Mouse (Mus musculus) neural tube, embryonic 14.5 days (tissue): ENCODE results near the gene Klk1b4. TPM values are rescaled to one million over a fixed set of nuclear protein-coding genes. Genes with fewer than 3 reads are reported as not detected.
"Not testable (repeated sequence)": the region's sequence is repeated elsewhere in the genome, so short reads cannot be mapped to it uniquely, and the experiment has no call there.

Experiments
- ATAC-seq: fragments of 200-750 bp; cut with Nextera tagmentation; 2 replicates; pipeline ENCODE4 v1.8.0; 2017; ENCODE audit warnings: low read depth, mild to moderate bottlenecking, moderate TSS enrichment, moderate library complexity
- H3K27ac ChIP-seq: fragments of 300-500 bp; sonication (generic); 2 replicates; pipeline ENCODE4 v1.5.1; 2014; ENCODE audit warnings: low read depth, mild to moderate bottlenecking, control low read depth, low read length, moderate library complexity, mixed read lengths
- H3K27me3 ChIP-seq: fragments of 300-500 bp; sonication (generic); 2 replicates; pipeline ENCODE4 v1.6.1; 2014; ENCODE audit warnings: low read length; ENCODE audit not compliant: control insufficient read depth, insufficient read depth
- H3K36me3 ChIP-seq: fragments of 300-500 bp; sonication (generic); 2 replicates; pipeline ENCODE4 v1.6.1; 2014; ENCODE audit warnings: low read length, mixed read lengths; ENCODE audit not compliant: control insufficient read depth, insufficient read depth
- H3K4me1 ChIP-seq: fragments of 300-500 bp; sonication (generic); 2 replicates; pipeline ENCODE4 v1.6.1; 2014; ENCODE audit warnings: low read length; ENCODE audit not compliant: control insufficient read depth, insufficient read depth
- H3K4me2 ChIP-seq: fragments of 300-500 bp; sonication (generic); 2 replicates; pipeline ENCODE4 v1.6.1; 2014; ENCODE audit warnings: mild to moderate bottlenecking, low read depth, low read length, control low read depth
- H3K4me3 ChIP-seq: fragments of 300-500 bp; sonication (generic); 2 replicates; pipeline ENCODE4 v1.5.1; 2014; ENCODE audit warnings: low read depth, low read length, control low read depth, mixed read lengths
- H3K9ac ChIP-seq: fragments of 300-500 bp; sonication (generic); replicated peaks from 2 replicates; pipeline ENCODE4 v1.6.1; 2014; ENCODE audit warnings: low read depth, mild to moderate bottlenecking, control low read depth, low read length, mixed read lengths
- H3K9me3 ChIP-seq: fragments of 300-500 bp; sonication (generic); 2 replicates; pipeline ENCODE4 v1.6.1; 2016; ENCODE audit warnings: low read length; ENCODE audit not compliant: control insufficient read depth
- WGBS: fragments of 180-500 bp; shearing (Covaris S2); extraction: QIAGEN DNeasy Blood & Tissue Kit; methylation state at CpG from one replicate; pipeline ENCODE4 v1.1.7; 2014; 5-methylcytosine and 5-hydroxymethylcytosine counted together
- polyA plus RNA-seq: library from polyadenylated mRNA; unstranded; fragments of >200 nt; fragmentation: Nextera tagmentation; extraction: Ambion mirVana; gene quantifications from 2 replicates; pipeline ENCODE4 v1.2.1, GENCODE M21; 2014

Klk1b4 gene
- polyA plus RNA-seq, 1 experiment from 2014 or later: not detected

DNA sequence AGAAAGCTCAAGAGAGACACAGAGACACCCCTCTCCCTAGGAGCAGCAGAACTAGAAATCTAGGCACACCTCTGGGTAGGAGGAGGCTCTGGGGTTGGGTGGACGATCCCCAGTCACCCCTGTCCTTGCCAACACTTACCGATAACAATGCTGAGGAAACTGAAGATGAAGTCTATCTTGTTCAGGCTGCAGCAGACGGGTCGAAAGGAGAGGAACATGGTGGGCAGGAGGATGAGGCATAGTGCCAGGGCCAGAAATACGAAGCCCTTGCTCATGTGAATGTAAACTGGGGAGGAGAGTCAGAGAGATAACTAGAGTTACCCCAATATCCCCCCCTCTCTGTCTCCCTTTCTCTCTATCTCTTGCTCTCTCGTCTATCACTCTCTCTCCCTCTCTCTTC is 15.1 kb downstream of the Klk1b4 start:
- not testable (repeated sequence) for H3K27me3 ChIP-seq, H3K36me3 ChIP-seq, H3K27ac ChIP-seq, H3K4me3 ChIP-seq, H3K9me3 ChIP-seq, ATAC-seq, H3K4me2 ChIP-seq, H3K9ac ChIP-seq, H3K4me1 ChIP-seq
- 85% methylated on average over 6 of the region's 6 CpGs for WGBS

GRCm38 (mm10) chr7:44225076-44225475 is 17.8 kb downstream of the Klk1b4 start, which contains the start of gene Klk1:
Klk1 (plus strand) TSS chr7:44225360.
- Histone ChIP-seq H3K9me3 (no peaks in the 10 kb centered on the region), H3K9ac (no peak within 1 kb of the TSS), H3K4me2 (no peak within 1 kb of the TSS), H3K36me3 (no peaks in the 10 kb centered on the region), H3K27me3 (no peaks in the 10 kb centered on the region), H3K4me3 (no peak within 1 kb of the TSS), H3K27ac (no peak within 1 kb of the TSS), H3K4me1 (no peaks in the 10 kb centered on the region)
- no peak for ATAC-seq
- WGBS: 64% methylated on average over 1 of the region's 1 CpGs

DNA sequence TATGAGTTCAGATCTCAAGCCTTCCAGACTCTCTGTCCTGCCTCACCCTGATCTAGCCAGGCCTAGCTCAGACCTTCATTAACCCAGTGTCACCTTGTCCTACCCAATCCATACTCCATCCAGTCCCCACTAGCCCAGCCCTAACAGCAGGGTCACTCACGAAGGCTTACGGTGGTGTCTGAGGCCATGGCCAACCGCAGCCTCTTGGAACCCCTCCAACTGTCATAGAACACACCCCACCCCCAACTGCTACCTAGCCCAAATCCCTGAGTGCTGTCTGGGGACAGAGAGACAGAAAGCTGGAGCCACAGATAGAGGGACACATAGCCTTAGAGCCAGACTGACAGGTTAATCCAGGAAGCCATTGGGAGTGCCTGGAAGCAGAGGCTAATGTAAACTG is 28.7 kb downstream of the Klk1b4 start, which contains the start of gene Gm36864:
Gm36864 (plus strand) TSS at position 269 of the 400 bp plus-strand sequence.
- H3K36me3 ChIP-seq: no peaks in the 10 kb centered on the region
- no peak within 1 kb of the TSS for H3K4me2 ChIP-seq
- H3K9ac ChIP-seq: no peak within 1 kb of the TSS
- H3K9me3 ChIP-seq: no peaks in the 10 kb centered on the region
- no peaks in the 10 kb centered on the region for H3K27me3 ChIP-seq
- no peak within 1 kb of the TSS for H3K4me3 ChIP-seq
- H3K27ac ChIP-seq: no peak within 1 kb of the TSS
- no peak for ATAC-seq
- no peaks in the 10 kb centered on the region for H3K4me1 ChIP-seq
- WGBS: 81% methylated on average over 3 of the region's 3 CpGs

GRCm38 (mm10) chr7:44239913-44240312 is 32.7 kb downstream of the Klk1b4 start:
- WGBS: 62% methylated on average over 2 of the region's 2 CpGs

GRCm38 (mm10) chr7:44240712-44241111 is 33.5 kb downstream of the Klk1b4 start:
- H3K36me3 ChIP-seq: no peaks in the 10 kb centered on the region
- ATAC-seq: no peak
- WGBS: 65% methylated on average over 1 of the region's 1 CpGs

More at GRCm38 (mm10) chr7:44239913-44240312, 32.7 kb downstream of the Klk1b4 start:
- Histone ChIP-seq H3K27ac (no peak overlapping the region), H3K4me2 (no peak overlapping the region), H3K36me3 (no peaks in the 10 kb centered on the region), H3K4me3 (no peak overlapping the region), H3K9me3 (no peaks in the 10 kb centered on the region), H3K27me3 (no peaks in the 10 kb centered on the region), H3K4me1 (no peaks in the 10 kb centered on the region), H3K9ac (no peak overlapping the region)
- ATAC-seq: no peak

DNA sequence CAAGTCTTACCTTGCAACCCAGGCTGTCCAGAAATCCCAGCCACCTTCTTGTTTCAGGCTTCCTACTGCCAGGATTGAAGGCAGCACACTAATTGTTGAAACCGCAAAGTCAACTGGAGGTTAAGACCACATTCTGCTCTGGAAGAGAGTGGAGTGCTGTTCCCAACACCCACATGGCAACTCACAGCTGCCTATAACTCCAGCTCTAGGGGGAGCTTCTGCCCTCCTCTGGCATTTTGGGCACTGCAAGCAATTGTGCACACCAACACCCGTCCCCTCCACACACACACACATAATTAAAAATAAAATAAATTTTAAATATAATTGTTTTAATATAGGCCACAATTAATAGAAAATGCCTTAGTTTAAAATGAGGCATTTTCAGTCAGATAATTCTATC is 33.9 kb downstream of the Klk1b4 start:
- no peak overlapping the region for H3K4me3 ChIP-seq
- H3K4me2 ChIP-seq: no peak overlapping the region
- no peaks in the 10 kb centered on the region for H3K9me3 ChIP-seq
- no peaks in the 10 kb centered on the region for H3K36me3 ChIP-seq
- H3K9ac ChIP-seq: no peak overlapping the region
- 66% methylated on average over 2 of the region's 2 CpGs for WGBS
- 0 out of 2 replicates have a peak, but pooled peaks cover 4% of the 10 kb centered on the region for H3K4me1 ChIP-seq
- no peaks in the 10 kb centered on the region for H3K27me3 ChIP-seq
- ATAC-seq: no peak
- H3K27ac ChIP-seq: no peak overlapping the region

More at GRCm38 (mm10) chr7:44240712-44241111, 33.5 kb downstream of the Klk1b4 start:
- H3K27ac ChIP-seq: no peak overlapping the region
- 0 out of 2 replicates have a peak, but pooled peaks cover 4% of the 10 kb centered on the region for H3K4me1 ChIP-seq
- no peaks in the 10 kb centered on the region for H3K27me3 ChIP-seq
- H3K4me3 ChIP-seq: no peak overlapping the region
- H3K9me3 ChIP-seq: no peaks in the 10 kb centered on the region
- no peak overlapping the region for H3K4me2 ChIP-seq
- H3K9ac ChIP-seq: no peak overlapping the region

DNA sequence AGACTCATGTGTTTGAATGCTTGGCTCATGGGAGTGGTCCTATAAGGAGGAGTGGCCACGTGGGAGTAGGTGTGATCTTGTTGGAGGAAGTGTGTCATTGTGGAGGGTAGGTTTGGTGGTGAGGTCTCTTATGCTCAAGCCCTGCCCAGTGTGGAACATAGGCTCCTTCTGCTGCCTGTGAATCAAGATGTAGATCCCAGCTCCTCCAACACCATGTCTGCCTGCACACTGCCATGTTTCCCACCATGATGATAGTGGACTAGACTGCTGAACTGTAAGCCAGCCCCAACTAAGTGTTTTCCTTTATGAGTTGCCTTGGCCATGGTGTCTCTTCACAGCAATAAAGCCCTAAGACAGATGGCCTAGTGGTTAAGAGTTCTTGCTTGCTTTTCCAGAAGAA is 36.8 kb downstream of the Klk1b4 start:
- WGBS: 63% methylated on average over 1 of the region's 1 CpGs
- Histone ChIP-seq H3K36me3 (peaks cover 3% of the 10 kb centered on the region; the same call in 1 of the 2 replicates), H3K4me3 (no peak overlapping the region), H3K9ac (no peak overlapping the region), H3K27me3 (no peaks in the 10 kb centered on the region), H3K9me3 (no peaks in the 10 kb centered on the region), H3K4me1 (peaks cover 12% of the 10 kb centered on the region; the same call in 1 of the 2 replicates), H3K27ac (no peak overlapping the region), H3K4me2 (no peak overlapping the region)
- ATAC-seq: no peak

GRCm38 (mm10) chr7:44246055-44246983 is 39.1 kb downstream of the Klk1b4 start, which contains the start of the genes 1700028J19Rik and 2410002F23Rik:
1700028J19Rik (minus strand) TSS chr7:44246695.
2410002F23Rik (plus strand) TSS chr7:44246722.
- under 1% methylated on average over 62 of the region's 62 CpGs for WGBS
- no peaks in the 10 kb centered on the region for H3K27me3 ChIP-seq
- ATAC-seq: peak; percentile 85

GRCm38 (mm10) chr7:44246984-44247470 is 39.8 kb downstream of the Klk1b4 start:
- Histone ChIP-seq H3K4me3 (peak overlapping the region; percentile 78), H3K4me1 (peaks cover 17% of the 10 kb centered on the region; the same call in 1 of the 2 replicates), H3K9ac (peak overlapping the region; percentile 90), H3K4me2 (peak overlapping the region; percentile 70), H3K9me3 (no peaks in the 10 kb centered on the region), H3K27ac (peak overlapping the region; percentile 91), H3K36me3 (peaks cover 18% of the 10 kb centered on the region), H3K27me3 (no peaks in the 10 kb centered on the region)
- peak; percentile 22 for ATAC-seq
- under 1% methylated on average over 23 of the region's 23 CpGs for WGBS

More at GRCm38 (mm10) chr7:44246055-44246983, 39.1 kb downstream of the Klk1b4 start, which contains the start of the genes 1700028J19Rik and 2410002F23Rik:
- Histone ChIP-seq H3K36me3 (peaks cover 18% of the 10 kb centered on the region), H3K4me2 (peak within 1 kb of the TSS; percentile 70), H3K4me3 (peak within 1 kb of the TSS; percentile 78), H3K9ac (peak within 1 kb of the TSS; percentile 90), H3K4me1 (peaks cover 17% of the 10 kb centered on the region; the same call in 1 of the 2 replicates), H3K27ac (peak within 1 kb of the TSS; percentile 91), H3K9me3 (no peaks in the 10 kb centered on the region)
